Mouse (Mus musculus) heart, embryonic 10.5 days (tissue): ENCODE results near the gene Phactr2. TPM values are rescaled to one million over a fixed set of nuclear protein-coding genes. Genes with fewer than 3 reads are reported as not detected.
A peak's percentile ranks its signal among the peaks of the same experiment; 100 is the strongest.

Experiments used
- DNase-seq: peaks from one replicate; pipeline ENCODE4 v3.0.0-alpha.2; 2017; ENCODE audit warnings: low spot score
- H3K27ac ChIP-seq: fragments of 300-500 bp; sonication (generic); 2 replicates; pipeline ENCODE4 v1.5.1; 2016; ENCODE audit warnings: mild to moderate bottlenecking
- H3K27me3 ChIP-seq: fragments of 300-500 bp; sonication (generic); 2 replicates; pipeline ENCODE4 v1.6.1; 2016; ENCODE audit warnings: mild to moderate bottlenecking; ENCODE audit not compliant: poor library complexity, insufficient read depth, severe bottlenecking
- H3K36me3 ChIP-seq: fragments of 300-500 bp; sonication (generic); 2 replicates; pipeline ENCODE4 v1.6.1; 2016; ENCODE audit warnings: mild to moderate bottlenecking, moderate library complexity
- H3K4me1 ChIP-seq: fragments of 300-500 bp; sonication (generic); 2 replicates; pipeline ENCODE4 v1.6.1; 2016; ENCODE audit warnings: mild to moderate bottlenecking
- H3K4me3 ChIP-seq: fragments of 300-500 bp; sonication (generic); 2 replicates; pipeline ENCODE4 v1.5.1; 2016; ENCODE audit warnings: mild to moderate bottlenecking, moderate library complexity
- H3K9me3 ChIP-seq: fragments of 300-500 bp; sonication (generic); 2 replicates; pipeline ENCODE4 v1.6.1; 2016; ENCODE audit warnings: mild to moderate bottlenecking, moderate library complexity
- WGBS: fragments of 180-500 bp; shearing (Covaris S2); methylation state at CpG from one replicate; pipeline ENCODE4 v1.1.7; 2016; 5-methylcytosine and 5-hydroxymethylcytosine counted together
- polyA plus RNA-seq: library from polyadenylated mRNA; unstranded; fragments of >200 nt; fragmentation: Nextera tagmentation; extraction: Ambion mirVana; gene quantifications from 2 replicates; pipeline ENCODE4 v1.2.1, GENCODE M21; 2016

Gene Phactr2
- polyA plus RNA-seq, 1 experiment from 2014 or later = 53.3 TPM

GRCm38 (mm10) chr10:13369581-13370375 lies 104.4 kb downstream of the Phactr2 start:
- WGBS = 66% methylated on average over 13 of the region's 13 CpGs
- Histone ChIP-seq H3K27me3 (no peaks in the 10 kb centered on the region), H3K4me1 (peaks cover 17% of the 10 kb centered on the region), H3K36me3 (no peaks in the 10 kb centered on the region; the same call in 1 of the 2 replicates), H3K9me3 (no peaks in the 10 kb centered on the region), H3K4me3 (no peak overlapping the region), H3K27ac (0 out of 2 replicates have a peak overlapping the region, but pooled peaks have one; percentile 2)
- DNase-seq = no peak

- no peak for DNase-seq
- 83% methylated on average over 2 of the region's 2 CpGs for WGBS
- no peaks in the 10 kb centered on the region for H3K27me3 ChIP-seq
- H3K4me3 ChIP-seq = no peak overlapping the region
- H3K27ac ChIP-seq = no peak overlapping the region
- H3K4me1 ChIP-seq = peaks cover 11% of the 10 kb centered on the region; the same call in 1 of the 2 replicates
- H3K36me3 ChIP-seq = no peaks in the 10 kb centered on the region; the same call in 1 of the 2 replicates
- no peaks in the 10 kb centered on the region for H3K9me3 ChIP-seq
Observed at GRCm38 (mm10) chr10:13364286-13364580, 110.0 kb downstream of the Phactr2 start.

GRCm38 (mm10) chr10:13363499-13364285 lies 110.5 kb downstream of the Phactr2 start:
- DNase-seq = no peak
- no peak overlapping the region for H3K4me3 ChIP-seq
- 87% methylated on average over 11 of the region's 11 CpGs for WGBS
- H3K9me3 ChIP-seq = no peaks in the 10 kb centered on the region
- H3K27ac ChIP-seq = no peak overlapping the region
- peaks cover 17% of the 10 kb centered on the region for H3K4me1 ChIP-seq
- H3K36me3 ChIP-seq = no peaks in the 10 kb centered on the region; the same call in 1 of the 2 replicates
- H3K27me3 ChIP-seq = no peaks in the 10 kb centered on the region

DNA sequence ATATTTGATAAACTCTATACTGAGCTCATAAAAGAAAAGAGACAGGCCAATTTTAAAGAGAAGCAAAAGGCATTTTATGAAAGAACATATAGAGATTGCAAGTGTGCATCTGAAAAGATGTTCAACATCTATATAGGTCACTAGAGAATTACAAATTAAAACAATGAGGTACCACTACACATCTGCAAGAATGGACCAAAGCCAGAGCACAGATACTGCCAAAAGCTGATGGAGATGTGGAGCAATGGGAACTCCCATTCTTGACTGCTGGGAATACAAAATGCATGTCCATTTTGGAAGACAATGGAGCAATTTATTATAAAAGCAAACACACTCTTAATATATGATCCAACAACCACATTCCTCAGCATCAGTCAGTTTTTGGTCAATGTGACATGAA lies 113.3 kb downstream of the Phactr2 start:
- H3K36me3 ChIP-seq = no peaks in the 10 kb centered on the region; the same call in 1 of the 2 replicates
- peaks cover 20% of the 10 kb centered on the region for H3K4me1 ChIP-seq
- no peaks in the 10 kb centered on the region for H3K9me3 ChIP-seq
- no peak for DNase-seq
- H3K27me3 ChIP-seq = no peaks in the 10 kb centered on the region
- H3K27ac ChIP-seq = no peak overlapping the region
- no peak overlapping the region for H3K4me3 ChIP-seq

- Histone ChIP-seq H3K9me3 (no peaks in the 10 kb centered on the region), H3K4me3 (no peak overlapping the region), H3K27ac (peak overlapping the region; percentile 77; the same call in 1 of the 2 replicates), H3K4me1 (peaks cover 20% of the 10 kb centered on the region), H3K36me3 (no peaks in the 10 kb centered on the region), H3K27me3 (no peaks in the 10 kb centered on the region)
- 81% methylated on average over 5 of the region's 5 CpGs for WGBS
- DNase-seq = no peak
Observed at GRCm38 (mm10) chr10:13359846-13360245, 114.4 kb downstream of the Phactr2 start.

GRCm38 (mm10) chr10:13358679-13359078 lies 115.5 kb downstream of the Phactr2 start:
- no peak for DNase-seq
- Histone ChIP-seq H3K4me3 (no peak overlapping the region), H3K36me3 (no peaks in the 10 kb centered on the region), H3K4me1 (peaks cover 17% of the 10 kb centered on the region), H3K9me3 (no peaks in the 10 kb centered on the region), H3K27me3 (no peaks in the 10 kb centered on the region), H3K27ac (peak overlapping the region; percentile 49; the same call in 1 of the 2 replicates)
- 25% methylated on average over 3 of the region's 3 CpGs for WGBS

DNA sequence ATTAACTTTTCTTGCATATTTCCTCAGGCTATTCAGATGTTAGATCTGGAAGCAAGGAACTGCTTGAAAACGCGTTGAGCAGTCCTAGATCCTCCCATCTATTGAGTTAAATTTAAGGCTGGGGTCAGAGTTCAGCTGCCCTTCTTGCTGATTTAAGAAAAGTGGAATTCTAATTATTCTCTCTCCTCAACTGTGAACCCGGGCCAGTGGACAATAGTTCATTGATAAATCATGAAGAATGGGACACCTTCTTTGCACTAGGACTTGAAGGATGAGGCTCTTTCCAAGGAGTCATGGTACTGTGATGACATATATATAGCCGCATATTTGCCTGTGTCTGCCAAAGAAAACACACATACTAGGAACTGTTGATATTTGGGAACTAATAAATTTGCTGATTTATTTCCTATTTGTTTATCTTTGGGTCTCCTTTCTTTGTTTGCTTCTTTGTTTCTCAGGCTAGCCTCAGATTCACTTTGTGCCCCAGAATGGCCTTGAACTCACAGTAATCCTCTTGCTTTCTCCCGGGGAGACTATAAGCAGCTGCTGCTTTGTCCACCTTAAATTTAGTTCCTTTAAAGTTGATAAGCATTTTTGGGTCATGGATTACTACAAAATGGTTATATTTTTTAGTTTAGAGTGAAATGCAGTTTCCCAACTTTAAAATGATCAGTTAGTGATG lies 127.5 kb downstream of the Phactr2 start:
- Histone ChIP-seq H3K9me3 (no peaks in the 10 kb centered on the region), H3K27me3 (no peaks in the 10 kb centered on the region), H3K27ac (no peak overlapping the region), H3K4me1 (no peaks in the 10 kb centered on the region), H3K36me3 (no peaks in the 10 kb centered on the region), H3K4me3 (no peak overlapping the region)
- DNase-seq = no peak
- 68% methylated on average over 5 of the region's 5 CpGs for WGBS

DNA sequence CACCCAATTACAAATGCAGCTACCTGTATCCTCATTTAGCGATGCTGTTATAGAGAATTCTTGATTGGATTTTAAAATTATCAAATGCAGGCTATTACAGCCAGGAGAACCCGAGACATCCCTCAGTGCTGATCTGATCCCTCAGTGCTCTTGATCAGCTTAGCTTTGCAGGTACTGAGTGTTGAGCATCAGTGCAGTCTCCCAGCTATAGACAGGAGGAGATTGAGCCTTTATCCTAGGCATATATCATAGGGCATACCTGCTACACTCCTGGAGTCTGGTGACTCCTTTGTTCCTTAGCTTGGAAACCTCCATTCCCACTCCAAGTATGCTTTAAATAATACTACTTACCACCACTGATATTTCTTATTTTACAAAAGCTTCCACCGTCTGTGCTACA lies 133.6 kb downstream of the Phactr2 start:
- peaks cover 14% of the 10 kb centered on the region for H3K4me1 ChIP-seq
- H3K36me3 ChIP-seq = no peaks in the 10 kb centered on the region
- WGBS = 83% methylated on average over 3 of the region's 3 CpGs
- H3K27me3 ChIP-seq = no peaks in the 10 kb centered on the region
- H3K27ac ChIP-seq = no peak overlapping the region
- H3K4me3 ChIP-seq = no peak overlapping the region
- no peaks in the 10 kb centered on the region for H3K9me3 ChIP-seq
- no peak for DNase-seq

DNA sequence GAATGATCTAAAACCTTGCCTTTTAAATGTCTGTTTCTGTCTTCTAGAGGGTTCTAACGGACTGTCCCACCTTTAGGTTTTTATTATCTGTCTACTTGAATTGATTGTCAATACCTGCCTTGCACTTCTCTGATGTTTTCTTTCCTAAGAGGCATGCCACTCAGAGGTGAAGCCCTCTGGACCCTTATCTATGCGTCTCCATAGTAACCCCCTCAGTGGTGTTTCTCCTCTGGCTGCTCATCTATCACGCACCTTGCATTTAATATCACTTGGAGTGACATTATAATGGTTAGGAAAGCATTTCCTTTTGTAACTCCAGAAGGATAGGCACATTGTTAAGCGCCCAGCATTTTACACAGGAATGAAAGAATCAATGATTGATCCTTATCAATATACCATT lies 137.2 kb downstream of the Phactr2 start:
- WGBS = 36% methylated on average over 4 of the region's 4 CpGs
- no peak for DNase-seq
- peaks cover 14% of the 10 kb centered on the region for H3K4me1 ChIP-seq

DNA sequence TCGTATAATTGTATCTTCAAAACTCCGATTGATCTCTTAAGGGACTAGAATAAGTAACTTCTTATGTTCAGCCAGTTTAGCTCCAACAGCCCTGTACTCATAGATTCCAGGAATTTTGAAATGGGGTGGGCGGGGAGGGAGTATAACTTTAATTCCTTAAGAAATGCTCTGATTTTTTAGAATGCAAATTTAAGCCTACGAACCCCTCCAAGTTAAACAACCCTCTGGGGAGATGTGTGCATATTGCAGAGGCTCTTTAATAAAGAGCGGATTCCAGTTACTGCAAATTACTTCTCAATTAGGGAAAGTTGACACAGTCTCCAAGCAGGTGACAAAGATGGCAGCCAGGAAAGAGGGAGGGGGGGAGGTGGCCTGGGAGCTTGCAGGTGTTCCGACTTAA lies 138.4 kb downstream of the Phactr2 start:
- H3K4me1 ChIP-seq = peaks cover 14% of the 10 kb centered on the region
- H3K27ac ChIP-seq = no peak overlapping the region
- H3K9me3 ChIP-seq = no peaks in the 10 kb centered on the region
- H3K27me3 ChIP-seq = no peaks in the 10 kb centered on the region
- H3K4me3 ChIP-seq = no peak overlapping the region
- WGBS = 84% methylated on average over 6 of the region's 6 CpGs
- no peak for DNase-seq
- H3K36me3 ChIP-seq = no peaks in the 10 kb centered on the region

More for the DNA sequence above, 137.2 kb downstream of the Phactr2 start:
- no peaks in the 10 kb centered on the region for H3K9me3 ChIP-seq
- no peaks in the 10 kb centered on the region for H3K36me3 ChIP-seq
- H3K27ac ChIP-seq = no peak overlapping the region
- no peaks in the 10 kb centered on the region for H3K27me3 ChIP-seq
- no peak overlapping the region for H3K4me3 ChIP-seq

- Histone ChIP-seq H3K4me3 (no peak overlapping the region), H3K9me3 (no peaks in the 10 kb centered on the region)
- DNase-seq = no peak
Observed at GRCm38 (mm10) chr10:13335347-13335746, 138.9 kb downstream of the Phactr2 start.

GRCm38 (mm10) chr10:13333781-13334180 lies 140.4 kb downstream of the Phactr2 start:
- H3K36me3 ChIP-seq = no peaks in the 10 kb centered on the region
- no peak overlapping the region for H3K27ac ChIP-seq
- no peak overlapping the region for H3K4me3 ChIP-seq
- H3K27me3 ChIP-seq = no peaks in the 10 kb centered on the region
- H3K9me3 ChIP-seq = no peaks in the 10 kb centered on the region
- 83% methylated on average over 2 of the region's 2 CpGs for WGBS
- DNase-seq = no peak
- peaks cover 14% of the 10 kb centered on the region for H3K4me1 ChIP-seq

More at GRCm38 (mm10) chr10:13335347-13335746, 138.9 kb downstream of the Phactr2 start:
- 74% methylated on average over 6 of the region's 6 CpGs for WGBS
- Histone ChIP-seq H3K27ac (no peak overlapping the region), H3K36me3 (no peaks in the 10 kb centered on the region), H3K27me3 (no peaks in the 10 kb centered on the region), H3K4me1 (peaks cover 14% of the 10 kb centered on the region)

GRCm38 (mm10) chr10:13332985-13333384 lies 141.2 kb downstream of the Phactr2 start:
- Histone ChIP-seq H3K36me3 (no peaks in the 10 kb centered on the region), H3K4me1 (peaks cover 20% of the 10 kb centered on the region), H3K9me3 (no peaks in the 10 kb centered on the region), H3K27ac (no peak overlapping the region), H3K4me3 (no peak overlapping the region), H3K27me3 (no peaks in the 10 kb centered on the region)
- no peak for DNase-seq
- WGBS = 68% methylated on average over 2 of the region's 2 CpGs
